Mouse (Mus musculus): ENCODE measurements at regions not wholly inside any gene's neighbourhood (a gene's known extent, or its start where the extent isn't known, plus 50 kb on each side); places are given as distances from the start of the nearest gene placed in this dataset.
"Not testable (repeated sequence)": the region's sequence is repeated elsewhere in the genome, so short reads cannot be mapped to it uniquely, and the experiment has no call there.

GRCm38 (mm10) chr10:19297669-19298068 is 58.7 kb upstream of the Olig3 start:
- DNase-seq: peak; percentile 9 to 49

GRCm38 (mm10) chr10:19295388-19296013 is 60.8 kb upstream of the Olig3 start:
- no peak for DNase-seq

GRCm38 (mm10) chr10:19291474-19291873 is 64.9 kb upstream of the Olig3 start:
- no peak for DNase-seq

- not testable (repeated sequence) for DNase-seq
These were observed 65.3 kb upstream of the Olig3 start for GRCm38 (mm10) chr10:19291039-19291438.

GRCm38 (mm10) chr10:19282166-19282565 is 74.2 kb upstream of the Olig3 start:
- DNase-seq: no peak

GRCm38 (mm10) chr10:19281021-19281420 is 75.3 kb upstream of the Olig3 start:
- DNase-seq: no peak

- DNase-seq: peak in 1 of 2 experiments; percentile 54
These were observed 78.0 kb upstream of the Olig3 start for GRCm38 (mm10) chr10:19278189-19278842.

GRCm38 (mm10) chr10:19277103-19277827 is 79.1 kb upstream of the Olig3 start:
- DNase-seq: no peak

- DNase-seq: no peak
These were observed 81.3 kb upstream of the Olig3 start for GRCm38 (mm10) chr10:19274985-19275384.

- no peak for DNase-seq
These were observed 86.9 kb upstream of the Olig3 start for GRCm38 (mm10) chr10:19269418-19269817.

- no peak for DNase-seq
These were observed 88.3 kb upstream of the Olig3 start for GRCm38 (mm10) chr10:19268051-19268450.

- DNase-seq: peak; percentile 50 to 53
These were observed 116.1 kb upstream of the Olig3 start for GRCm38 (mm10) chr10:19240102-19240759.

GRCm38 (mm10) chr10:19216240-19216639 is 140.1 kb upstream of the Olig3 start:
- DNase-seq: no peak

- DNase-seq: no peak
These were observed 146.6 kb upstream of the Olig3 start for GRCm38 (mm10) chr10:19209751-19210150.

GRCm38 (mm10) chr10:19208101-19208722 is 148.1 kb upstream of the Olig3 start:
- DNase-seq: no peak

- no peak for DNase-seq
These were observed 148.8 kb upstream of the Olig3 start for GRCm38 (mm10) chr10:19207505-19207904.

GRCm38 (mm10) chr10:19200311-19200710 is 156.0 kb upstream of the Olig3 start:
- DNase-seq: no peak

- DNase-seq: no peak
These were observed 160.7 kb upstream of the Olig3 start for GRCm38 (mm10) chr10:19195676-19196075.

GRCm38 (mm10) chr10:19194646-19195045 is 161.7 kb upstream of the Olig3 start:
- no peak for DNase-seq

GRCm38 (mm10) chr10:19192971-19193758 is 163.2 kb upstream of the Olig3 start:
- DNase-seq: no peak

- DNase-seq: no peak
These were observed 164.1 kb upstream of the Olig3 start for GRCm38 (mm10) chr10:19192221-19192620.
